Mouse (Mus musculus): Measurements from ENCODE around the gene Pafah1b1. TPM values are rescaled to one million over a fixed set of nuclear protein-coding genes. Genes with fewer than 3 reads are reported as not detected.

Gene Pafah1b1
- polyA plus RNA-seq, 1 experiment = 55.7 TPM

GRCm38 (mm10) chr11:74673561-74673960 lies 50.9 kb downstream of the Pafah1b1 start:
- no peaks in the 10 kb centered on the region for H3K4me1 ChIP-seq (ENCODE audit: control insufficient read depth, insufficient read depth, insufficient read length, low read length)
- no peak overlapping the region for H3K4me3 ChIP-seq (ENCODE audit: insufficient read depth, low read depth, low read length)
- no peak overlapping the region for H3K27ac ChIP-seq (replicated peaks; ENCODE audit: low read depth, low read length)

DNA sequence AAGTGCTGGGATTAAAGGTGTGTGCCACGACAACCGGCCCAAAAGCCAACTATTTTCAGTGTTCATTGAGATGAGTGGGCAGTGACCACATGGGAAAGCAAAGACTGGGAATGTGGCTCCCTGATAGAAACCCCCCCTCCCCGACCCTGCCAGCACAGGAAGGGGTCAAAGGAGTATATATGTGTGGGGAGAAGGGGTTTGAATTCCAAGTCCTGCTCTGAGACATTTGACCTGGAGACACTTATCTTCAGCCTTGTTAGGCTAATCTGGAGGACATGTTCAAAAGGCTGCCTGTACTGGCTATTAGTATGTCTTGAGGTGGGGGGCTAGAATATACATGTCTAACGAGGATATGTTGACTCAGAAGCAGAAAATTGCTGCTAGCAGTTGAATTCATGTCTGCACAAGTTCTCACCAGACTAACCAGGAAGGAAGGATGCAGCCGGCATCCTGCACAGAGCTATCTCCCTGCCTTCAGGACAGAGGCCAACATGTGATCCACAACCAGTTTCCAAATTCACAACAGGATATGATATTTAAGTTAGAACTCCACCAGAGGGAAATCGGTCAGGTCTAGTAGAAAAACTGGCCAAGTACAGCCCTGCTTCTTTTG lies 51.5 kb downstream of the Pafah1b1 start:
- no peak overlapping the region for H3K27ac ChIP-seq (replicated peaks; ENCODE audit: low read depth, low read length)
- H3K4me3 ChIP-seq (ENCODE audit: insufficient read depth, low read depth, low read length) = no peak overlapping the region
- no peaks in the 10 kb centered on the region for H3K4me1 ChIP-seq (ENCODE audit: control insufficient read depth, insufficient read depth, insufficient read length, low read length)

DNA sequence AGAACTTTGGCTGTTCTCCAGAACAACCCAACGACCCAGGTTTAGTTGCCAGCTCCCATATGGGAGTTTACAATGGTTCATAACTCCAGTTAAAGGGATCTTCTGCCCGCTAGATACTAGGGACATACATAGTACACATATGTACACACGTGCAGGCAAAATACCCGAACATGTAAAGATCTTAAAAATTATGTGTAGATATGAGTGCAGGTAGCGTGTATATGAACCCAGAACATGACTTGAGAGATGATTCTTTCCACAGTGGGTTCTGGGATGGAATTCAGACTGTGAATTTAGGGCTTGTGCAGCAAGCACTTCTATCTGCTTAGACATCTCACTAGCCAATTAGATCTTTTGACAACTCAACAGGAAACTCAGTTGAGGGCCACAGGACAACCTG lies 52.6 kb downstream of the Pafah1b1 start:
- H3K27ac ChIP-seq (replicated peaks; ENCODE audit: low read depth, low read length) = no peak overlapping the region
- no peaks in the 10 kb centered on the region for H3K4me1 ChIP-seq (ENCODE audit: control insufficient read depth, insufficient read depth, insufficient read length, low read length)
- H3K4me3 ChIP-seq (ENCODE audit: insufficient read depth, low read depth, low read length) = no peak overlapping the region

DNA sequence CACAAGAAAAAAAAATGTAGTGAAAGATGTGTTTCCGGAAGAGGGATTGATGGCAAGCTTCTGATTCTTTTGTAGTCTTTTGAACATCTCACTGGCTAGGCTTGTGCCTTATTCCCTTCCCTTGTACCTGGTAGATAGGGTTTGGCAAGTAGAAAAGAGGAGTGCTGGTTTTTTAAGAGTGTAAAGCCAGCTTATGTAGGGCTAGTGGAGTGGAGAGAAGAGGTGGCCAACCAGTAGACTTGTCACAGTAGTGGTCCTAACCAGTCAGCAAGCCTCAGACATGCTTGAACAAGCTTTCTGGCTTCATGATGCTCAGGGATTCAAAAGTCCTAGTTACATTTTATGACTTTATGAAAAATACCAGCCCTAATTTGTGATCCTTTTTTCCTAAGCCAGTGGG lies 53.5 kb downstream of the Pafah1b1 start:
- no peak overlapping the region for H3K4me3 ChIP-seq (ENCODE audit: insufficient read depth, low read depth, low read length)
- H3K4me1 ChIP-seq (ENCODE audit: control insufficient read depth, insufficient read depth, insufficient read length, low read length) = no peaks in the 10 kb centered on the region
- H3K27ac ChIP-seq (replicated peaks; ENCODE audit: low read depth, low read length) = no peak overlapping the region

DNA sequence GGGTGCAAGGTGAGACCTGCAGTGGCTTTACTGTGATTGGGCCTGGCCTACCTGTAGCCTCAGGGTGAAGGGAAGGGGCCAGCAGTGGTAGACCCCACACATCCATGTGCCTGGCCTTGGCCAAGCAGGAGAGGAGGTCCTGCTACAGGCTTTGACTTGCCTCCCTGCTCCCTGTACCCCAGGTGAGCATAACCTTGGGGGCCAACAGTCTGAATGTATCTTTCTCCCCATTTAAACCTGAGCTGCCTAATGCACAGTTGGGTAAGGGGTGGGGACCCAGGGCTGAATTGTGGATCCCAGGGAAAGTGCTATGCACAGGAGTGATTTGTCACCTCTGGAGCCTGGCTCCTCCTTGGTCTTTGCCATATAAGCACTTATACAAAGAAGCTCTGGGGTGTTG lies 54.3 kb downstream of the Pafah1b1 start:
- Histone ChIP-seq H3K27ac (replicated peaks; ENCODE audit: low read depth, low read length) (no peak overlapping the region), H3K4me3 (ENCODE audit: insufficient read depth, low read depth, low read length) (no peak overlapping the region), H3K4me1 (ENCODE audit: control insufficient read depth, insufficient read depth, insufficient read length, low read length) (no peaks in the 10 kb centered on the region)

GRCm38 (mm10) chr11:74668971-74669370 lies 55.5 kb downstream of the Pafah1b1 start:
- Histone ChIP-seq H3K4me1 (ENCODE audit: control insufficient read depth, insufficient read depth, insufficient read length, low read length) (no peaks in the 10 kb centered on the region), H3K27ac (replicated peaks; ENCODE audit: low read depth, low read length) (no peak overlapping the region), H3K4me3 (ENCODE audit: insufficient read depth, low read depth, low read length) (no peak overlapping the region)

DNA sequence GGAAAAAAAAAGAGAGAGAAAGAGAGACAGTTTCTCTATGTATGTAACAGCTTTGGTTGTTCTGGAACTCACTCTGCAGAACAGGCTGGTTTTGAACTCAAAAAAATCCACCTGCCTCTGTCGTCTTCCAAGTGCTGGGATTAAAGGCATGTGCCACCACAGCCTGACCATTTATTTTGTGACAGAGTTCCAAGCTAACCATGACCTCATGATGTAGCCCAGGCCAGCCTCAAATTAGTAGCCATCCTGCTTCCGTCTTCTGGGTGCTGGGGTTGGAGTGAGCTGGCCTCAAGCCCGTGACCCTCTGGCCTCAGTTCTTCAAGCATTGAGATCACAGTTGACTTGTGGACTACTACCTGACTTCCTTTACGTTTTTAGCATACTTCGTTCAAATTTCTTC lies 56.0 kb downstream of the Pafah1b1 start:
- H3K4me1 ChIP-seq (ENCODE audit: control insufficient read depth, insufficient read depth, insufficient read length, low read length) = no peaks in the 10 kb centered on the region
- H3K27ac ChIP-seq (replicated peaks; ENCODE audit: low read depth, low read length) = no peak overlapping the region
- no peak overlapping the region for H3K4me3 ChIP-seq (ENCODE audit: insufficient read depth, low read depth, low read length)

GRCm38 (mm10) chr11:74667582-74668010 lies 56.9 kb downstream of the Pafah1b1 start:
- Histone ChIP-seq H3K4me1 (ENCODE audit: control insufficient read depth, insufficient read depth, insufficient read length, low read length) (no peaks in the 10 kb centered on the region), H3K27ac (replicated peaks; ENCODE audit: low read depth, low read length) (no peak overlapping the region), H3K4me3 (ENCODE audit: insufficient read depth, low read depth, low read length) (no peak overlapping the region)

DNA sequence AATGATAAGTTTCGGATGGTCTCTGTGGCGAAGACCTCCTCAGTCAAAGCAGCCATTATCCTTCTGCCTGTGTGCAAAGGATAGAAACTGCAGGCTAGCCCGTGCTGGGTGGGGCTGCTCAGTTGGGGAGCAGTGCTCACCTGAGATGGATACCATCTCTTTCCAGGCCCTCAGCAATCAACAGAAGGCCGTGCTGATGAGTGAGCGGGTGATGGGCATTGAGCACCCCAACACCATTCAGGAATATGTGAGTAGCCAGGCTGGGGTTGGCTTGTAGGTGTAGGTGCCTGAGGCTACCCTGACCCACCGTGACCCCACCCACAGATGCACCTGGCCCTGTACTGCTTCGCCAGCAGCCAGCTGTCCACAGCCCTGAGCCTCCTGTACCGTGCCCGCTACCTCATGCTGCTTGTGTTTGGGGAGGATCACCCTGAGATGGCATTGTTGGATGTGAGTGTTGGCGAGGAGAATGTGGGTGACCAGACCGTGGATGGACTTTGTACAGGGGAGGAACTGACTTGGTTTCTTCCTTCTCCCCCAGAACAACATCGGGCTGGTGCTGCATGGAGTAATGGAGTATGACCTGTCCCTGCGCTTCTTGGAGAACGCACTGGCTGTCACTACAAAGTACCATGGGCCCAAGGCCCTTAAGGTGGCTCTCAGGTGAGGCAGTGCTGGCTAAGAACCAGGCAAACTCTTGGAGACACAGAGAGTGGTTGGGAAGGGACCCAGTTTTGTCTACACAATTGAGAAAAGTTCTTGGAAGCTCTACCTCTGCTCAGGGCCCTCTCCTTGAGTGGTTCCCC lies 57.5 kb downstream of the Pafah1b1 start:
- no peak overlapping the region for H3K4me3 ChIP-seq (ENCODE audit: insufficient read depth, low read depth, low read length)
- H3K4me1 ChIP-seq (ENCODE audit: control insufficient read depth, insufficient read depth, insufficient read length, low read length) = no peaks in the 10 kb centered on the region
- no peak overlapping the region for H3K27ac ChIP-seq (replicated peaks; ENCODE audit: low read depth, low read length)

DNA sequence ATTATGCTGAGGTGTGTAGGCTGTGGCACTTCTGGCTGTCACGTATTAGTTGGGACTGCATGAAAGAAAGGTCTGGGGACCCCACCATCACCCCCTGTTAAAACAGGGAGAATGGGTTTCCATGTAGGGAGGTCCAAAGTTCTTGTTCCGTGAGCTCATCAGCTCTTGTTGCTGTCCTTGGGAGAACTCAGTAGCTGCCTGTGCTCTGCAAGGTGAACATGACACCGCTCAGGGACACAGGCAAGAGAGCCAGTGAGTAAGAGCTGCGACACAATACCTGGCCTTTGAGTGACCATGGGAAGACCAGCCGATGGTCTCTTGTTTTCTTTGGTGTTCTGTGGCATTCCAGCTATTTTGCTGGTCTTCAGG lies 58.2 kb downstream of the Pafah1b1 start:
- Histone ChIP-seq H3K27ac (replicated peaks; ENCODE audit: low read depth, low read length) (no peak overlapping the region), H3K4me3 (ENCODE audit: insufficient read depth, low read depth, low read length) (no peak overlapping the region), H3K4me1 (ENCODE audit: control insufficient read depth, insufficient read depth, insufficient read length, low read length) (no peaks in the 10 kb centered on the region)

GRCm38 (mm10) chr11:74665631-74666283 lies 58.7 kb downstream of the Pafah1b1 start:
- H3K27ac ChIP-seq (replicated peaks; ENCODE audit: low read depth, low read length) = no peak overlapping the region
- H3K4me1 ChIP-seq (ENCODE audit: control insufficient read depth, insufficient read depth, insufficient read length, low read length) = no peaks in the 10 kb centered on the region
- H3K4me3 ChIP-seq (ENCODE audit: insufficient read depth, low read depth, low read length) = no peak overlapping the region

GRCm38 (mm10) chr11:74664906-74665305 lies 59.6 kb downstream of the Pafah1b1 start:
- no peak overlapping the region for H3K27ac ChIP-seq (replicated peaks; ENCODE audit: low read depth, low read length)
- H3K4me1 ChIP-seq (ENCODE audit: control insufficient read depth, insufficient read depth, insufficient read length, low read length) = no peaks in the 10 kb centered on the region
- H3K4me3 ChIP-seq (ENCODE audit: insufficient read depth, low read depth, low read length) = no peak overlapping the region

DNA sequence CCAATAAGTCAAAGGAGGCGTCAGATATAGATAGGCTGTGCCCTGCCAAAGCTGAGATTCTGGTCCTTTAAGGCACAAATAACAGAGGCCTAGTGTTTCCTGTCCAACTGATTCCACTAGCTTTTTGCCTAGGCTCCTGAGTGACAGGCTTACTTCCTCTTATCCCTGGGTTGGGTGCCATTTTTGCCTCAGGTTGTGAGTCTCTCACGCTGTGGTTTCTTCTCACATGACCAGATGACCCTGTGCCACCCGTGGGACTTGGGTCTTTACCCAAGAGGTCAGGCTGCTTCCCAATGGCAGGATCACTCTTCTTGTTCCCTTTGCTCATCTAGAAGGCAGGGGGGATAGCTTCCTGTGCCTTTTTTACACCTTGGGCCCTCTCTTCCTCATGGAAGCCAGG lies 60.2 kb downstream of the Pafah1b1 start:
- no peak overlapping the region for H3K4me3 ChIP-seq (ENCODE audit: insufficient read depth, low read depth, low read length)
- no peaks in the 10 kb centered on the region for H3K4me1 ChIP-seq (ENCODE audit: control insufficient read depth, insufficient read depth, insufficient read length, low read length)
- no peak overlapping the region for H3K27ac ChIP-seq (replicated peaks; ENCODE audit: low read depth, low read length)

GRCm38 (mm10) chr11:74662221-74662620 lies 62.2 kb downstream of the Pafah1b1 start:
- Histone ChIP-seq H3K4me1 (ENCODE audit: control insufficient read depth, insufficient read depth, insufficient read length, low read length) (no peaks in the 10 kb centered on the region), H3K27ac (replicated peaks; ENCODE audit: low read depth, low read length) (no peak overlapping the region), H3K4me3 (ENCODE audit: insufficient read depth, low read depth, low read length) (no peak overlapping the region)

DNA sequence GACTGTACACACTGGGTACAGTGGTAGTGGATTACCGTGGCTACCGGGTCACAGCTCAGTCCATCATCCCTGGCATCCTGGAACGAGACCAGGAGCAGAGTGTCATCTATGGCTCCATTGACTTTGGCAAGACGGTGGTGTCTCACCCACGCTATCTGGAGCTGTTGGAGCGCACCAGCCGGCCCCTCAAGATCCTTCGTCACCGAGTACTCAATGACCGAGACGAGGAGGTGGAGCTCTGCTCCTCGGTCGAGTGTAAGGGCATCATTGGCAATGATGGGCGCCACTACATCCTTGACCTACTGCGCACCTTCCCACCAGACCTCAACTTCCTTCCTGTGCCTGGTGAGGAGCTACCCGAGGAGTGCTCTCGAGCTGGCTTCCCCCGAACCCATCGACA lies 62.8 kb downstream of the Pafah1b1 start:
- no peaks in the 10 kb centered on the region for H3K4me1 ChIP-seq (ENCODE audit: control insufficient read depth, insufficient read depth, insufficient read length, low read length)
- H3K4me3 ChIP-seq (ENCODE audit: insufficient read depth, low read depth, low read length) = no peak overlapping the region
- H3K27ac ChIP-seq (replicated peaks; ENCODE audit: low read depth, low read length) = no peak overlapping the region

DNA sequence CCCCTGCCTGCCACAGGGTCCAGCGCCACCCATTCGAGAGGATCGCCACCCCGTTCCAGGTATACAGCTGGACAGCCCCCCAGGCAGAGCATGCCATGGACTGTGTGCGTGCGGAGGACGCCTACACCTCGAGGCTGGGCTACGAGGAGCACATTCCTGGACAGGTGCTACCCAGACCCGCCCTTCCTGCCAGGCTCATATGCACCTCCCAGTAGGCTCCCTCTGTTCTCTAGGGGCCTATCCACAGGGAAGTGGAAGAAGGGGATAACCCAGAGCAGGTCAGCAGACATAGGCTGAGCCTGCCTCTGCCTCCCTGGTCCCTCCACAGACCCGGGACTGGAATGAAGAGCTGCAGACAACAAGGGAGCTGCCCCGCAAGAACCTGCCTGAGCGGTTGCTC lies 64.1 kb downstream of the Pafah1b1 start:
- H3K4me3 ChIP-seq (ENCODE audit: insufficient read depth, low read depth, low read length) = no peak overlapping the region
- no peaks in the 10 kb centered on the region for H3K4me1 ChIP-seq (ENCODE audit: control insufficient read depth, insufficient read depth, insufficient read length, low read length)
- H3K27ac ChIP-seq (replicated peaks; ENCODE audit: low read depth, low read length) = no peak overlapping the region
